Mouse (Mus musculus): Measurements from ENCODE around the gene Tsc22d1.

GRCm38 (mm10) chr14:76455159-76455558, 40.4 kb downstream of the Tsc22d1 start:
- TF ChIP-seq BHLHE40 (IDR thresholded peaks at IDR 0.05; ENCODE audit: low read depth, low read length) (no peak), POLR2A (IDR thresholded peaks at IDR 0.05; ENCODE audit: low read depth, low read length) (no peak), SIN3A (IDR thresholded peaks at IDR 0.05; ENCODE audit: low read length) (no peak), TCF12 (IDR thresholded peaks at IDR 0.05; ENCODE audit: low read depth, low read length) (no peak), MAFK (IDR thresholded peaks at IDR 0.05; ENCODE audit: insufficient replicate concordance, low read length) (no peak), RCOR1 (conservative IDR thresholded peaks at IDR 0.05; ENCODE audit: low read depth, low read length) (no peak), ZMIZ1 (IDR thresholded peaks at IDR 0.05; ENCODE audit: low read depth, low read length) (no peak), NELFE (IDR thresholded peaks at IDR 0.05; ENCODE audit: low read depth, low read length) (no peak)
